16 mouse cellular contexts compared by ENCODE assay signal in genomic region chr9:85551871-85552270, GRCm38 (mm10).
DNase-seq lines count a peak whose midpoint lies in the region; ATAC-seq lines count a peak whose summit lies in the region.
"Had no signal": no experiment of that assay in that cellular context is flagged by ENCODE, and none has a peak within 500 bp of the region (broad histone marks: within the 10 kb centered on the region; RNA-seq: fewer than 3 reads in every experiment).

No protein-coding gene starts in this region.

- H3K4me1 ChIP-seq in intestine, embryonic 16.5 days (ENCODE audit: control insufficient read depth, insufficient read depth, low read length) = no peaks in the 10 kb centered on the region
- H3K4me1 ChIP-seq in hindbrain, embryonic 16.5 days (ENCODE audit: control insufficient read depth, insufficient read depth, low read depth, low read length) = no peaks in the 10 kb centered on the region
- H3K4me1 ChIP-seq: midbrain, embryonic 12.5 days had no signal

- H3K9me3 ChIP-seq in intestine, embryonic 16.5 days (ENCODE audit: control insufficient read depth, low read length) = no peaks in the 10 kb centered on the region
- no peaks in the 10 kb centered on the region for H3K9me3 ChIP-seq in hindbrain, embryonic 16.5 days (ENCODE audit: control insufficient read depth, low read length)
- H3K9me3 ChIP-seq: midbrain, embryonic 12.5 days had no signal

- H3K4me2 ChIP-seq in intestine, embryonic 16.5 days (ENCODE audit: low read depth, low read length) = no peak overlapping the region
- H3K4me2 ChIP-seq in hindbrain, embryonic 16.5 days (ENCODE audit: low read length) = no peak overlapping the region
- H3K4me2 ChIP-seq: midbrain, embryonic 12.5 days had no signal

- H3K27me3 ChIP-seq in intestine, embryonic 16.5 days (replicated peaks; ENCODE audit: control insufficient read depth, insufficient read depth, low read length) = no peaks in the 10 kb centered on the region
- H3K27me3 ChIP-seq in hindbrain, embryonic 16.5 days (replicated peaks; ENCODE audit: control insufficient read depth, insufficient read depth, low read length) = no peaks in the 10 kb centered on the region
- H3K27me3 ChIP-seq: midbrain, embryonic 12.5 days had no signal

- DNase-seq in gastrocnemius, postnatal 25 days = peak; percentile 12
- no peak for DNase-seq in gastrocnemius, postnatal 14 days
- peak; percentile 19 for DNase-seq in 3T3-L1 (ENCODE audit: low read depth, low spot score)
- peak; percentile 64 for DNase-seq in adipocyte (ENCODE audit: low spot score)
- DNase-seq in urinary bladder, postnatal 14 days (ENCODE audit: low spot score) = no peak
- DNase-seq: cerebellum, postnatal 10 days; kidney, adult 11 months; left cerebral cortex, postnatal 4 days; lung, adult 18-20 months; lung, postnatal 4 days; right cerebral cortex, postnatal 25 days; thymus, postnatal 36 days had no signal

- H3K4me3 ChIP-seq in intestine, embryonic 16.5 days (ENCODE audit: low read length) = no peak overlapping the region
- no peak overlapping the region for H3K4me3 ChIP-seq in hindbrain, embryonic 16.5 days (ENCODE audit: low read length)
- H3K4me3 ChIP-seq: midbrain, embryonic 12.5 days had no signal

- H3K9ac ChIP-seq in intestine, embryonic 16.5 days (ENCODE audit: low read depth, low read length) = no peak overlapping the region
- no peak overlapping the region for H3K9ac ChIP-seq in hindbrain, embryonic 16.5 days (ENCODE audit: low read depth, low read length)
- H3K9ac ChIP-seq: midbrain, embryonic 12.5 days had no signal

- H3K36me3 ChIP-seq in intestine, embryonic 16.5 days (ENCODE audit: control insufficient read depth, insufficient read depth, low read length) = no peaks in the 10 kb centered on the region
- H3K36me3 ChIP-seq in hindbrain, embryonic 16.5 days (ENCODE audit: control insufficient read depth, insufficient read depth, low read length) = no peaks in the 10 kb centered on the region
- H3K36me3 ChIP-seq: midbrain, embryonic 12.5 days had no signal

- peak; percentile 90 for ATAC-seq in intestine, embryonic 16.5 days
- ATAC-seq in hindbrain, embryonic 16.5 days = no peak
- ATAC-seq: forebrain, embryonic 14.5 days had no signal

- no peak overlapping the region for H3K27ac ChIP-seq in intestine, embryonic 16.5 days (ENCODE audit: low read length)
- H3K27ac ChIP-seq in hindbrain, embryonic 16.5 days (ENCODE audit: low read depth, low read length) = no peak overlapping the region
- H3K27ac ChIP-seq: midbrain, embryonic 12.5 days had no signal

- 22% methylated on average over 1 of the region's 1 CpGs for WGBS in intestine, embryonic 16.5 days
- 25% methylated on average over 1 of the region's 1 CpGs for WGBS in hindbrain, embryonic 16.5 days

- intact Hi-C loops in gastrocnemius, postnatal 14 days (cut with DNase I; ENCODE audit: low total_unique reads) = no loop called here

Comparison
In these comparisons a context has a peak if more than half of its experiments do, and no peak if none do; other contexts are left out.
1. DNase-seq: peak in gastrocnemius, postnatal 25 days (single experiment), 3T3-L1 (single experiment) and adipocyte (single experiment); none in gastrocnemius, postnatal 14 days (single experiment) and urinary bladder, postnatal 14 days (single experiment).